Mouse (Mus musculus): ENCODE data around the gene Btbd35f7. TPM values are rescaled to one million over a fixed set of nuclear protein-coding genes. Genes with fewer than 3 reads are reported as not detected.

Gene Btbd35f7
- polyA plus RNA-seq (2015; fragmentation: Nextera tagmentation; extraction: Ambion mirVana) = not detected in 2 replicates

GRCm38 (mm10) chrX:5668767-5669166, at the start of gene Btbd35f7:
Gene Btbd35f7 (plus strand): TSS chrX:5669067.

Other genes starting within 250 kb of the Btbd35f7 start
- not detected in 2 replicates for gene Mycs, start 199.8 kb upstream of the Btbd35f7 start, polyA plus RNA-seq (2015; fragmentation: Nextera tagmentation; extraction: Ambion mirVana)